Mouse (Mus musculus): ENCODE results near the gene Slc7a11. TPM values are rescaled to one million over a fixed set of nuclear protein-coding genes. Genes with fewer than 3 reads are reported as not detected.
A peak's percentile ranks its signal among the peaks of the same experiment; 100 is the strongest.

The Slc7a11 gene
- total RNA-seq, 2 experiments from 2014 or later: 1.0 to 2.5 TPM

DNA sequence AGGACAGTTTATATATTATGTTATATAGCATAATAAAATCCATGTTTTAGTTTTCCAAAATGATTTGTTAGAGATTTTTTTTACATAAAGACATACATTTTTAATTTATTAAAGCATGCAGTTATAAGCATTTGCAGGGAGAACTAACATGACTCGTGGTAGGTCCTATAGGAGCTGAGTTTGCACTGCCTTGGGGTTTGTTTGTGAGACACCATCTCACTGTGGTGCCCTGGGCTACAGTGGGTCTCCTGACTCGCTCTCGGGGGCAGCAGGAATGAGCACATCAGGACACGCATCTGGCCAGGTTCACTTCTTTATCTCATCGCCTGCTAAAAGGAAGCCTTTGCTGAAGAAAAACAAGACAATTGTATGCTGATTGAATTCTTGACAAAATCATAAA lies 257.0 kb downstream of the Slc7a11 start:
- no peak for DNase-seq (ENCODE audit: low spot score in 2 of 2)

DNA sequence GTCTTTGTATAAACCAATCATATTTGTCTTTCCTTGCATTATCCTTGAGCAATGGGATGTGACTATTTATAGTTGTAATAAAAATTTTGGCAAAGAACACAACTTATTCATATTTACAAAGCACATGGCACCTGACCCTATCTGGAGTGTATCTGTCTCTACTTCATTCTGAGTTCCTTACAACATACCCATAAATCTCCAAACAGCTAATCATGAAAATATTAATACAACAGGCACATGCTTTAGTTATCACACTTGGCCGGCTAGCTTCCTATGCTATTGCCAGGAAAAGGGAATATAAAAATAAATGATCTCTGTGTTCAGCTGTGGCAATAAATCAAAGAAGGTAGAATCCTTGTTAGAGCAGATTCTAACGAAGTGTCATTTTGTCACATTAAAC lies 257.5 kb downstream of the Slc7a11 start:
- no peak for DNase-seq (ENCODE audit: low spot score in 2 of 2)

GRCm38 (mm10) chr3:50160756-50161155 lies 282.7 kb downstream of the Slc7a11 start:
- no peak for DNase-seq (ENCODE audit: low spot score in 2 of 2)

DNA sequence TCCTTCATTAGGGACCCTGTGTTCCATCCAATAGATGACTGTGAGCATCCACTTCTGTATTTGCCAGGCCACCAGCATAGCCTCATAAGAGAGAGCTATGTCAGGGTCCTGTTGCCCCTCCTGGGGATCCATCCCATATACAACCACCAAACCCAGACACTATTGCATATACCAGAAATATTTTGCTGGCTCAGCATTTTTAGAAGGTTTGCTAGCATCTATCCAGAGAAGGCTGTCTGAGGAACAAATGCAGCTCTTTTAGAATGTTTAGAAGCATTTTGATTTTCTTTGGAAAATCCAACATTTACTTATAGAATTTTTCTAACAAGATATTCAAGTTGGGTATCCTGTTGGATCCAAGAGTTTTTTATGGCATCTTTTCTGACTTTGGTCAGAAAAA lies 299.3 kb downstream of the Slc7a11 start:
- no peak for DNase-seq (ENCODE audit: low spot score in 2 of 2)

- DNase-seq (ENCODE audit: low spot score in 2 of 2): no peak
Observed at GRCm38 (mm10) chr3:50138319-50138718, 305.1 kb downstream of the Slc7a11 start.

GRCm38 (mm10) chr3:50132204-50132603 lies 311.2 kb downstream of the Slc7a11 start:
- DNase-seq (ENCODE audit: low spot score in 2 of 2): no peak

- no peak for DNase-seq (ENCODE audit: low spot score in 2 of 2)
Observed at GRCm38 (mm10) chr3:50130319-50130718, 313.1 kb downstream of the Slc7a11 start.

DNA sequence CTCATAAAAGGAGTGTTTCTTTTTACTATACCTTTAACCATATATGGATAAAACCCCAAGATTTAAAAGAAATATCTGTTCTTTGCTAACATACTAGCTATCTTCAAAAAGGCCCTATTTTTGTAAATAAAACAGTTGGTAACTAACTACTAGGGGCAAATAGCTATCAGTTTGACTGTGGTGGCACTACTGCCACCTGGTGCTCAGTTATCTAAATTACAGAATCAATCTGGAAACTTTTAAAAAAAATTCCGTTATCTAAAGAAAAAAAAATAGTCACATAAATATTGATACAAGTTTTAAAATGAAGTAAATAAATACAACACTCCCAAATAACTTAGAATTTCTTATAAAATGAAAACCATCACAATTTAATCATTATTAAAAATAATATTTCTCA lies 322.4 kb downstream of the Slc7a11 start:
- DNase-seq (ENCODE audit: low spot score in 2 of 2): no peak

DNA sequence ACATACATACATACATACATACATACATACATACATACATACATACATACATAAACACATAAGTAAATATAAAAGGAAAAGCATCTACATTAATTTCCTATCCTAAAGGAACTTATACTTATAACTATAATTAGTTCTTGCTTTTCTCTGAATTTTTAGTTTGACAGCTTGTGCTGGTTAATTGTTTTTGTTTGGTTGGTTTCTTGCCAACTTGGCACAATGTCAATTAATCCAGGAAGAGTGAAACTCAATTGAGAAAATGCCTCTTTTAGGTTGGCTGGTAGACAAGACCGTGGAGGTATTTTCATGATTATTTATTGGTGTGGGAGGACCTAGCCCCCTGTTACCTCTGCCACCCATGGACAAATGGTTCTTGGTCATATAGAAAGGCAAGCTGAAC lies 327.1 kb downstream of the Slc7a11 start:
- no peak for DNase-seq (ENCODE audit: low spot score in 2 of 2)

- no peak for DNase-seq (ENCODE audit: low spot score in 2 of 2)
Observed at GRCm38 (mm10) chr3:50105509-50105908, 337.9 kb downstream of the Slc7a11 start.

DNA sequence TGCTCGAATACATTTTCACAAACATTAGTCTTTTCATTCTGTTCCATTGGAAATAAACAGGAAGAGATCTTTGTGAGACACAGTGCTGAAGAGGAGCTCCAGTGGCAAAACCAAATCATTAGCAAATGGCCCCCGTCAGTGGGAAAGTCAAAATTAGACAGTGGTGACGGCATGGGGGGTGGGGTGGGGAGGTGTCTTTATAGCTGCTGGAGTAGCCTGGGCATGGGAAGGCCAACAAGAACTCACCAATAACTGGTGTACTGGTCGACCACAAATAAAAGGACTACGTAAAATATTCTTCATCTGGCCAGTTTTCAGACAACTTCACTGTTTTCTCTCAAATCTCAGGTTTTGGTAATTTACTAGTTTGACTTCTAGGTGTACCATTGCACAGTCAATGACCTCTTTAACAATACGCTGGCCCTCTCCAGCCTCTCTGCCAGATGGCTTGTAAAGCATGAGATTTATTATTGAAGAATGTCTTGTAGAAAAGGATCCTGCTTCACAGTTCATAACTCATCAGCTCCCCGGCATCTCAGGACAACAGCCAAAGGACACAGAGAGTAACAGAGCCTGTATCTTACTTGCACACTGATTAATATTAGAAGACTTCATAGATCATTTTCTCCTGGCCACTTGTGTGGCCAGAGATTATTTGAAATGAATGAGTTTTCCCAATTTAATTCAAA lies 348.9 kb downstream of the Slc7a11 start:
- DNase-seq (ENCODE audit: low spot score in 2 of 2): no peak

GRCm38 (mm10) chr3:50076979-50077378 lies 366.4 kb downstream of the Slc7a11 start:
- peak; percentile 24 to 37 for DNase-seq (ENCODE audit: low spot score in 2 of 2)

- DNase-seq (ENCODE audit: low spot score in 2 of 2): no peak
Observed at GRCm38 (mm10) chr3:50063396-50063795, 380.0 kb downstream of the Slc7a11 start.

GRCm38 (mm10) chr3:50044666-50045065 lies 398.7 kb downstream of the Slc7a11 start:
- no peak for DNase-seq (ENCODE audit: low spot score in 2 of 2)

DNA sequence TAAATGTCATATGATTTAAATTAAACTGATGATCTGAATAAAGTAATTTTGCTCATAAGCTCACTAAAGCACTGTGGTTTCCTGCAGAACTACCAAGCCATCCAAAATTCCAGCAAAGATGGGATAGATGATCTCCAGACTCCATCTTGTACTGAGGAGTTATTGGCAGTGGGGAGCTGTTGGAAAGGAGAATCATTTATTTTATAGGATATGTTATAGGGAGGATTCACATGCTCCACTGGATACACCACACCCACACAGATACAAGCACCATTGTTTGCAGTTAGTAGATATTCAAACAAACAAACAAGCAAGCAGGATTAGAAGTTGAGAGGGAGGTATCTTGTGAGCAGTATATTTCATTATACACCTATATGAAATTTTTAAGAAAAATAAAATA lies 399.3 kb downstream of the Slc7a11 start:
- no peak for DNase-seq (ENCODE audit: low spot score in 2 of 2)

DNA sequence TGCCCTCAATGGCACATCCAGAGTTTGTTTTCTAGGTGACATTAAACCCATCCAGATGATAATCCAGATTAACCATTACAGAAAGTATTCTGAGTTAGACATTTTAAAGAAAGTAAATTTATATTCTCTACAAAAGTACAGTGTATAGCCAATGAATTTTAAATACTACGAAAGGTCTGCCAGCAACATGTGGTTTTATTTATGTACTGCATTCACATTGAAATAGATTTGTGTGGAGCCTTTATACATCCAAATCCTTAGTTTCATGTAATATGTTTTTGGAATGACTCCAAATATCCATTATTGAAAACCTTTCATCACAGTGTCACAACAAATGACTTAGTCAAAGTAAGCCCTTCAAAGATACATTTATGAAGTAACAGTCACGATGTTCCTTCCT lies 402.3 kb downstream of the Slc7a11 start:
- DNase-seq (ENCODE audit: low spot score in 2 of 2): no peak

DNA sequence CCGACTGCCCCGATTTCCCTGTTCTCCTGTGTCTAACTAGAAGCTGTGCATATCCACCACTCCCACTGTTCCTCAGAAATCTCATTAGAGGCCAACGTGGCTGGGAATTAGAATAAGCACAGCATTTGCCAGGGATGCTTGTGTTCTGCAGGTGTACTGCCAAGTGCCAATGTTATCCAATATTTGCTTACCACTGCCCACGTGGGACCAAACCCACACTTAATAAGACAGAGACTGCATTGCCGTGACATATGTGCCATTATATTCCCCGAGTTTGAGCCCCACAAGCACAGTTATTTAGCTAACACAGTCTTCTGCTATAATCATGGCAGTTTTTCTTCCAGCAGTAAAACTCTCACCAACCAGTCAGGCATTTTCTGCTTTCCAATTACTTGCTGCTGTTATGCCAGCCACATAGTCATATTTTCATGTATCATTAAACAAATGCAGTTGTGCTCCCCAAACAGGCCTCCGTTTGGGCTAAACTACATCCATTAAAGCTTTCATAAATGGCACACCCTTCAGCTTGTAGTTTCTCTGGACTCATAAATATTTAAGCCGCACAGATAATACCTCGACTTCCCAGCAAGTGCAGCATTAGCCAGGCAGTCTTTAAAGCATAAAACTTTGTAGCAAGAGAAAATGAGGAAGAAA lies 407.4 kb downstream of the Slc7a11 start:
- no peak for DNase-seq (ENCODE audit: low spot score in 2 of 2)

GRCm38 (mm10) chr3:50033325-50033724 lies 410.1 kb downstream of the Slc7a11 start:
- no peak for DNase-seq (ENCODE audit: low spot score in 2 of 2)

DNA sequence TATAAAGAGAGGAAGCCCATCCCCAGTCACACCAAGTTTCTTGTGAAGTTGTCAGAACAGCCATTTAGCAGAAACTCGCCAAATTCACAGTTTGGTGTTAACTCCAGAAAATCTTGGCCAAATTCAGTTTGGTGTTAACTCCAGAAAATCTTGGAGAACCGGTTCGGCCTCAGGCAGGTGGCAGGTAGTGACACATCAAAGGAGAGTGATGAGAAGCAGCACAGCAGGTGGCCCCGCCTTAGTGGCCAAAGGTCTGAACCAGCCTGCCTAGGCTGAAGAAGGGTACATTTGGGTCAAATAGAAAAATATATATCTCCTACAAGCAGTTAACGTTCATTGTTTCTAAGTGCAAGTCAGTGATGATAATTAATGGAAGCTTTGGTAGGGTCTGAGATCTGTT lies 417.4 kb downstream of the Slc7a11 start:
- DNase-seq (ENCODE audit: low spot score in 2 of 2): no peak

DNA sequence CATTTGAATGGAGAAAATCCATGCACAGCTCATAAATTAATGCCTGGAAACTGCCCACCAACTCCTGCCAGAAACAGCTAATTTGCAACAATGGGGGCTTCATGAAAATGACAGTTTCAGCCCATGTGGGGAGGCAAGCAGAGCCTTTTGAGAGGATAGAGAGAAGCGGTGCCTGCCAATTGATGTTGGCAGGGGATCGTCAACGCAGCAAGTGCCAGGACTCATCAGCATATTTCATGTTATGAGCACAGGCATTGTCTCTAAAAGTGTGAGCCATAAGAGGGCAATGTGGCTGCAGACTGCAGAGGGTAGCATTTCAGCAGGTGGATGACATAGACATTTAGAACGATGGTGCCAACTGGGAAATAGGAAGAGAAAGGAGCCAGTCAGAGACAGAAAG lies 429.0 kb downstream of the Slc7a11 start:
- DNase-seq (ENCODE audit: low spot score in 2 of 2): no peak

GRCm38 (mm10) chr3:50012012-50012411 lies 431.4 kb downstream of the Slc7a11 start:
- no peak for DNase-seq (ENCODE audit: low spot score in 2 of 2)

- no peak for DNase-seq (ENCODE audit: low spot score in 2 of 2)
Observed at GRCm38 (mm10) chr3:50003970-50004683, 439.3 kb downstream of the Slc7a11 start.
